32 mouse cellular contexts compared by ENCODE assay signal in the genomic region with DNA sequence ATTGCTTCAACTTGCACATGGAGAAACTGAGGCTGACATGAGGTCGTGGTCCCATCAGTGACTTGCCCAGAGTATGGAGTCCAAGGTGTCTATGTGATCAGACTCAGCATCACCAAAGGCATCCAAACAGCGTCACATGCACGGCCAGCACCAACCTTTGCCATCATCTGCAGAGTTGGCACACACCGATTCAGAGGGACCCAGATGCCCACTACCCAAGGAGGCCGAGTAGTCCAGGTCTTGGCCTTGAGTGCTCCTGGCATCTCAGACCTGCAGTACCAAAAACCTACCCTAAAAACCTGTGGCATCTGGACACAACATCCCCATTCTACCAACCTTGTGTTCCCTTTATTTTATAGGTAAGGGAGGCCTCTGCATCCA. TPM values are rescaled to one million over a fixed set of nuclear protein-coding genes. Genes with fewer than 3 reads are reported as not detected.
DNase-seq lines count a peak whose midpoint lies in the region; ATAC-seq and TF ChIP-seq lines count a peak whose summit lies in the region.
"Had no signal": no experiment of that assay in that cellular context is flagged by ENCODE, and none has a peak within 500 bp of the region (broad histone marks: within the 10 kb centered on the region; RNA-seq: fewer than 3 reads in every experiment).

No protein-coding gene starts in this region.

- ATAC-seq in embryonic facial prominence, embryonic 14.5 days (ENCODE audit: low read depth) = no peak
- ATAC-seq in hindbrain, embryonic 14.5 days (ENCODE audit: low FRiP score) = no peak
- ATAC-seq in hindbrain, embryonic 11.5 days (ENCODE audit: low FRiP score) = no peak
- ATAC-seq in midbrain, postnatal 0 days (ENCODE audit: low FRiP score) = no peak
- ATAC-seq: activated CD4-positive, CD25-positive, alpha-beta regulatory T cell, adult 4 months; forebrain, embryonic 14.5 days; intestine, embryonic 15.5 days had no signal

- H3K9me3 ChIP-seq in embryonic facial prominence, embryonic 14.5 days (ENCODE audit: control insufficient read depth, low read length) = no peaks in the 10 kb centered on the region
- H3K9me3 ChIP-seq in embryonic facial prominence, embryonic 10.5 days = no peaks in the 10 kb centered on the region
- H3K9me3 ChIP-seq in hindbrain, embryonic 14.5 days (ENCODE audit: control insufficient read depth, low read length) = no peaks in the 10 kb centered on the region
- H3K9me3 ChIP-seq in hindbrain, embryonic 11.5 days (ENCODE audit: control insufficient read depth, low read length) = no peaks in the 10 kb centered on the region
- H3K9me3 ChIP-seq in midbrain, postnatal 0 days (ENCODE audit: low read length) = no peaks in the 10 kb centered on the region
- no peaks in the 10 kb centered on the region for H3K9me3 ChIP-seq in midbrain, embryonic 10.5 days (replicated peaks)
- H3K9me3 ChIP-seq: heart, embryonic 12.5 days; intestine, embryonic 15.5 days; limb, embryonic 12.5 days; liver, embryonic 15.5 days had no signal

- no peak overlapping the region for H3K4me2 ChIP-seq in embryonic facial prominence, embryonic 14.5 days (ENCODE audit: low read depth, low read length)
- H3K4me2 ChIP-seq in hindbrain, embryonic 14.5 days (replicated peaks) = no peak overlapping the region
- no peak overlapping the region for H3K4me2 ChIP-seq in hindbrain, embryonic 11.5 days (replicated peaks; ENCODE audit: low read depth, low read length)
- H3K4me2 ChIP-seq in midbrain, postnatal 0 days (ENCODE audit: low read depth, low read length, poor library complexity, severe bottlenecking) = no peak overlapping the region
- H3K4me2 ChIP-seq: intestine, embryonic 15.5 days; limb, embryonic 12.5 days; liver, embryonic 15.5 days; lung, embryonic 14.5 days had no signal

- H3K27me3 ChIP-seq in embryonic facial prominence, embryonic 14.5 days (replicated peaks; ENCODE audit: control insufficient read depth, insufficient read depth, low read length) = no peaks in the 10 kb centered on the region
- H3K27me3 ChIP-seq in embryonic facial prominence, embryonic 10.5 days (replicated peaks; ENCODE audit: low read depth, poor library complexity, severe bottlenecking) = no peaks in the 10 kb centered on the region
- H3K27me3 ChIP-seq in hindbrain, embryonic 14.5 days (ENCODE audit: control insufficient read depth, insufficient read depth, low read length) = no peaks in the 10 kb centered on the region
- no peaks in the 10 kb centered on the region for H3K27me3 ChIP-seq in hindbrain, embryonic 11.5 days (ENCODE audit: control insufficient read depth, insufficient read depth, low read length)
- H3K27me3 ChIP-seq in midbrain, postnatal 0 days (ENCODE audit: insufficient read depth, low read length) = no peaks in the 10 kb centered on the region; the same call in 1 of the 2 replicates
- no peaks in the 10 kb centered on the region for H3K27me3 ChIP-seq in midbrain, embryonic 10.5 days (ENCODE audit: low read depth, poor library complexity, severe bottlenecking)
- H3K27me3 ChIP-seq: intestine, embryonic 15.5 days; limb, embryonic 12.5 days; liver, embryonic 15.5 days had no signal

- no peak overlapping the region for H3K9ac ChIP-seq in embryonic facial prominence, embryonic 14.5 days (ENCODE audit: low read depth, low read length)
- no peak overlapping the region for H3K9ac ChIP-seq in hindbrain, embryonic 14.5 days
- no peak overlapping the region for H3K9ac ChIP-seq in hindbrain, embryonic 11.5 days (ENCODE audit: low read depth, low read length)
- no peak overlapping the region for H3K9ac ChIP-seq in midbrain, postnatal 0 days (replicated peaks; ENCODE audit: low read length, poor library complexity, severe bottlenecking)
- H3K9ac ChIP-seq: heart, embryonic 12.5 days; intestine, embryonic 15.5 days; limb, embryonic 12.5 days; liver, embryonic 15.5 days; lung, embryonic 14.5 days had no signal

- WGBS in embryonic facial prominence, embryonic 14.5 days = 91% methylated on average over 5 of the region's 5 CpGs
- WGBS in embryonic facial prominence, embryonic 10.5 days = 84% methylated on average over 5 of the region's 5 CpGs
- 95% methylated on average over 5 of the region's 5 CpGs for WGBS in hindbrain, embryonic 14.5 days
- 93% methylated on average over 5 of the region's 5 CpGs for WGBS in hindbrain, embryonic 11.5 days
- WGBS in midbrain, postnatal 0 days = 95% methylated on average over 5 of the region's 5 CpGs
- WGBS in midbrain, embryonic 10.5 days = 93% methylated on average over 5 of the region's 5 CpGs

- H3K36me3 ChIP-seq in embryonic facial prominence, embryonic 14.5 days (ENCODE audit: control insufficient read depth, insufficient read depth, low read length) = no peaks in the 10 kb centered on the region
- H3K36me3 ChIP-seq in embryonic facial prominence, embryonic 10.5 days (replicated peaks) = no peaks in the 10 kb centered on the region
- no peaks in the 10 kb centered on the region for H3K36me3 ChIP-seq in hindbrain, embryonic 14.5 days (replicated peaks; ENCODE audit: control insufficient read depth, insufficient read depth)
- no peaks in the 10 kb centered on the region for H3K36me3 ChIP-seq in hindbrain, embryonic 11.5 days (ENCODE audit: control insufficient read depth, insufficient read depth, low read length)
- no peaks in the 10 kb centered on the region for H3K36me3 ChIP-seq in midbrain, postnatal 0 days (ENCODE audit: insufficient read depth, low read length)
- no peaks in the 10 kb centered on the region for H3K36me3 ChIP-seq in midbrain, embryonic 10.5 days
- H3K36me3 ChIP-seq: heart, embryonic 12.5 days; intestine, embryonic 15.5 days; limb, embryonic 12.5 days; liver, embryonic 15.5 days had no signal

- TF ChIP-seq CTCF in midbrain, postnatal 0 days (IDR thresholded peaks at IDR 0.05) = no peak

- no peak overlapping the region for H3K4me3 ChIP-seq in embryonic facial prominence, embryonic 14.5 days (ENCODE audit: low read depth, low read length)
- no peak overlapping the region for H3K4me3 ChIP-seq in embryonic facial prominence, embryonic 10.5 days
- H3K4me3 ChIP-seq in hindbrain, embryonic 14.5 days (replicated peaks; ENCODE audit: low read length) = no peak overlapping the region
- no peak overlapping the region for H3K4me3 ChIP-seq in hindbrain, embryonic 11.5 days (ENCODE audit: low read depth, low read length)
- no peak overlapping the region for H3K4me3 ChIP-seq in midbrain, postnatal 0 days (ENCODE audit: low read depth, low read length)
- H3K4me3 ChIP-seq in midbrain, embryonic 10.5 days = no peak overlapping the region
- H3K4me3 ChIP-seq: gastrocnemius, adult 2 months; heart, embryonic 12.5 days; intestine, embryonic 15.5 days; limb, embryonic 12.5 days; liver, embryonic 15.5 days had no signal

- DNase-seq in cerebellum, adult 11-12 months = peak; percentile 70
- DNase-seq in cerebellum, adult 8-10 months = no peak
- DNase-seq in embryonic facial prominence, embryonic 14.5 days (ENCODE audit: low spot score) = no peak
- DNase-seq in embryonic facial prominence, embryonic 10.5 days (ENCODE audit: low spot score) = no peak
- no peak for DNase-seq in hindbrain, embryonic 14.5 days (ENCODE audit: low spot score)
- DNase-seq in hindbrain, embryonic 11.5 days (ENCODE audit: low spot score) = no peak
- DNase-seq in midbrain, postnatal 0 days (ENCODE audit: low spot score) = no peak
- no peak for DNase-seq in midbrain, embryonic 10.5 days (ENCODE audit: low spot score)
- DNase-seq: adrenal gland, adult 2 months; adrenal gland, postnatal 36 days; gastrocnemius, adult 2 months; gastrocnemius, postnatal 36 days; kidney, adult 8-10 months; lung, postnatal 14 days; thymus, adult 18-20 months; thymus, postnatal 25 days had no signal

- H3K4me1 ChIP-seq in embryonic facial prominence, embryonic 14.5 days (ENCODE audit: control insufficient read depth, insufficient read depth, low read length) = peaks cover 18% of the 10 kb centered on the region
- peaks cover 6% of the 10 kb centered on the region; the same call in 1 of the 2 replicates for H3K4me1 ChIP-seq in embryonic facial prominence, embryonic 10.5 days
- H3K4me1 ChIP-seq in hindbrain, embryonic 14.5 days (replicated peaks; ENCODE audit: control insufficient read depth, insufficient read depth, low read length) = peaks cover 8% of the 10 kb centered on the region
- H3K4me1 ChIP-seq in hindbrain, embryonic 11.5 days (replicated peaks; ENCODE audit: control insufficient read depth, insufficient read depth, low read length) = 0 out of 2 replicates have a peak, but pooled peaks cover 2% of the 10 kb centered on the region
- H3K4me1 ChIP-seq in midbrain, postnatal 0 days (ENCODE audit: insufficient read depth, low read length) = peaks cover 12% of the 10 kb centered on the region
- H3K4me1 ChIP-seq in midbrain, embryonic 10.5 days = peaks cover 13% of the 10 kb centered on the region
- H3K4me1 ChIP-seq: intestine, embryonic 15.5 days had no signal

- peak overlapping the region; percentile 54 for H3K27ac ChIP-seq in embryonic facial prominence, embryonic 14.5 days (replicated peaks; ENCODE audit: low read depth, low read length)
- no peak overlapping the region for H3K27ac ChIP-seq in embryonic facial prominence, embryonic 10.5 days (replicated peaks)
- peak overlapping the region; percentile 58; the same call in 1 of the 2 replicates for H3K27ac ChIP-seq in hindbrain, embryonic 14.5 days
- no peak overlapping the region for H3K27ac ChIP-seq in hindbrain, embryonic 11.5 days (ENCODE audit: low read depth, low read length)
- H3K27ac ChIP-seq in midbrain, postnatal 0 days (ENCODE audit: low read depth, low read length) = 0 out of 2 replicates have a peak overlapping the region, but pooled peaks have one; percentile 47
- H3K27ac ChIP-seq in midbrain, embryonic 10.5 days (replicated peaks) = no peak overlapping the region
- H3K27ac ChIP-seq: gastrocnemius, adult 2 months; hindbrain, postnatal 0 days; intestine, embryonic 15.5 days; kidney, postnatal 0 days; limb, embryonic 12.5 days; liver, embryonic 15.5 days; stomach, postnatal 0 days had no signal

RNA-seq across cellular contexts. Expression of a gene that starts 31.9 kb away (rescaled TPM):
- 3.8 and 4.9 TPM in 2 replicates for polyA plus RNA-seq in embryonic facial prominence, embryonic 14.5 days (2014; fragmentation: Nextera tagmentation; extraction: Ambion mirVana)
- 5.0 and 5.3 TPM in 2 replicates for polyA plus RNA-seq in embryonic facial prominence, embryonic 10.5 days (2016; fragmentation: Nextera tagmentation; extraction: Ambion mirVana)
- polyA plus RNA-seq in hindbrain, embryonic 14.5 days (2014; fragmentation: Nextera tagmentation; extraction: Ambion mirVana) = 15.5 and 15.9 TPM in 2 replicates
- 3.4 and 4.3 TPM in 2 replicates for polyA plus RNA-seq in hindbrain, embryonic 11.5 days (2014; fragmentation: Nextera tagmentation; extraction: Ambion mirVana)
- 54.5 and 84.3 TPM in 2 replicates for total RNA-seq in midbrain, postnatal 0 days (2014; rRNA removed)
- polyA plus RNA-seq in midbrain, postnatal 0 days (2015; fragmentation: Nextera tagmentation; extraction: Ambion mirVana) = 14.2 and 17.5 TPM in 2 replicates
- 4.9 and 5.5 TPM in 2 replicates for polyA plus RNA-seq in midbrain, embryonic 10.5 days (2016; fragmentation: Nextera tagmentation; extraction: Ambion mirVana)
- total RNA-seq: CH12.LX; neutrophil, adult 5-6 weeks had no signal

RNA-seq across cellular contexts. Expression of a gene that starts 51.4 kb away (rescaled TPM):
- polyA plus RNA-seq in embryonic facial prominence, embryonic 14.5 days (2014; fragmentation: Nextera tagmentation; extraction: Ambion mirVana) = 1.7 and 5.9 TPM in 2 replicates
- 1.3 and 1.5 TPM in 2 replicates for polyA plus RNA-seq in embryonic facial prominence, embryonic 10.5 days (2016; fragmentation: Nextera tagmentation; extraction: Ambion mirVana)
- 4.0 and 6.2 TPM in 2 replicates for polyA plus RNA-seq in hindbrain, embryonic 14.5 days (2014; fragmentation: Nextera tagmentation; extraction: Ambion mirVana)
- polyA plus RNA-seq in hindbrain, embryonic 11.5 days (2014; fragmentation: Nextera tagmentation; extraction: Ambion mirVana) = 3.2 and 3.4 TPM in 2 replicates
- total RNA-seq in midbrain, postnatal 0 days (2014; rRNA removed) = 3.4 and 6.2 TPM in 2 replicates
- 5.4 and 5.8 TPM in 2 replicates for polyA plus RNA-seq in midbrain, postnatal 0 days (2015; fragmentation: Nextera tagmentation; extraction: Ambion mirVana)
- polyA plus RNA-seq in midbrain, embryonic 10.5 days (2016; fragmentation: Nextera tagmentation; extraction: Ambion mirVana) = 0.94 and 1.1 TPM in 2 replicates
- total RNA-seq: adrenal gland, postnatal 36 days; common myeloid progenitor, adult 5-6 weeks; gastrocnemius, postnatal 36 days; heart, postnatal 4 days; neutrophil, adult 5-6 weeks had no signal
- polyA plus RNA-seq: adrenal gland, adult 2 months; intestine, embryonic 15.5 days; liver, adult 2 months; liver, embryonic 15.5 days; lung, embryonic 14.5 days; spleen, adult 2 months had no signal

RNA-seq across cellular contexts. Expression of a gene that starts 53.1 kb away (rescaled TPM):
- 50.5 and 55.5 TPM in 2 replicates for polyA plus RNA-seq in embryonic facial prominence, embryonic 14.5 days (2014; fragmentation: Nextera tagmentation; extraction: Ambion mirVana)
- polyA plus RNA-seq in embryonic facial prominence, embryonic 10.5 days (2016; fragmentation: Nextera tagmentation; extraction: Ambion mirVana) = 68.5 and 71.9 TPM in 2 replicates
- polyA plus RNA-seq in hindbrain, embryonic 14.5 days (2014; fragmentation: Nextera tagmentation; extraction: Ambion mirVana) = 49.3 and 51.8 TPM in 2 replicates
- 62.8 and 66.4 TPM in 2 replicates for polyA plus RNA-seq in hindbrain, embryonic 11.5 days (2014; fragmentation: Nextera tagmentation; extraction: Ambion mirVana)
- 27.7 and 28.2 TPM in 2 replicates for total RNA-seq in midbrain, postnatal 0 days (2014; rRNA removed)
- 38.3 and 42.3 TPM in 2 replicates for polyA plus RNA-seq in midbrain, postnatal 0 days (2015; fragmentation: Nextera tagmentation; extraction: Ambion mirVana)
- 61.4 and 67.8 TPM in 2 replicates for polyA plus RNA-seq in midbrain, embryonic 10.5 days (2016; fragmentation: Nextera tagmentation; extraction: Ambion mirVana)

Comparison
In these comparisons a context has a peak if more than half of its experiments do, and no peak if none do; other contexts are left out.
1. H3K27ac ChIP-seq: peak in embryonic facial prominence, embryonic 14.5 days (single experiment), hindbrain, embryonic 14.5 days (single experiment) and midbrain, postnatal 0 days (single experiment); none in embryonic facial prominence, embryonic 10.5 days (single experiment), hindbrain, embryonic 11.5 days (single experiment) and midbrain, embryonic 10.5 days (single experiment).